Mouse (Mus musculus): Measurements from ENCODE around the gene Jarid2. TPM values are rescaled to one million over a fixed set of nuclear protein-coding genes. Genes with fewer than 3 reads are reported as not detected.

Jarid2 gene
- polyA plus RNA-seq, 1 experiment from 2014 or later = 8.0 TPM

- no peak overlapping the region for H3K4me2 ChIP-seq (replicated peaks; ENCODE audit: low read depth)
Observed at GRCm38 (mm10) chr13:44907702-44908101, 178.4 kb downstream of the Jarid2 start.

GRCm38 (mm10) chr13:44908790-44909189, 179.5 kb downstream of the Jarid2 start:
- no peak for ATAC-seq (ENCODE audit: low FRiP score, low TSS enrichment)
- Histone ChIP-seq H3K9me3 (ENCODE audit: control insufficient read depth, low read length) (no peaks in the 10 kb centered on the region), H3K27ac (replicated peaks) (no peak overlapping the region), H3K9ac (ENCODE audit: low read length) (no peak overlapping the region), H3K27me3 (ENCODE audit: control insufficient read depth, insufficient read depth, low read length) (no peaks in the 10 kb centered on the region), H3K36me3 (ENCODE audit: control insufficient read depth, insufficient read depth, low read length) (peaks cover 9% of the 10 kb centered on the region; the same call in 1 of the 2 replicates), H3K4me3 (ENCODE audit: low read depth, low read length) (no peak overlapping the region), H3K4me1 (replicated peaks; ENCODE audit: control insufficient read depth, insufficient read depth) (no peaks in the 10 kb centered on the region; the same call in 1 of the 2 replicates), H3K4me2 (replicated peaks; ENCODE audit: low read depth) (no peak overlapping the region)
- DNase-seq (ENCODE audit: low spot score) = no peak
- WGBS = 38% methylated on average over 1 of the region's 1 CpGs
- TF ChIP-seq EP300 (optimal IDR thresholded peaks at IDR 0.05) (no peak), CTCF (IDR thresholded peaks at IDR 0.05; ENCODE audit: low read depth) (no peak)

More at GRCm38 (mm10) chr13:44907702-44908101, 178.4 kb downstream of the Jarid2 start:
- H3K27ac ChIP-seq (replicated peaks) = no peak overlapping the region
- H3K4me1 ChIP-seq (replicated peaks; ENCODE audit: control insufficient read depth, insufficient read depth) = no peaks in the 10 kb centered on the region; the same call in 1 of the 2 replicates
- H3K27me3 ChIP-seq (ENCODE audit: control insufficient read depth, insufficient read depth, low read length) = no peaks in the 10 kb centered on the region
- peaks cover 5% of the 10 kb centered on the region; the same call in 1 of the 2 replicates for H3K36me3 ChIP-seq (ENCODE audit: control insufficient read depth, insufficient read depth, low read length)
- TF ChIP-seq EP300 (optimal IDR thresholded peaks at IDR 0.05) (no peak), CTCF (IDR thresholded peaks at IDR 0.05; ENCODE audit: low read depth) (0 out of 2 replicates have a peak, but pooled peaks have one; percentile 4)
- peak; percentile 88 for ATAC-seq (ENCODE audit: low FRiP score, low TSS enrichment)
- no peak overlapping the region for H3K9ac ChIP-seq (ENCODE audit: low read length)
- peak; percentile 70 for DNase-seq (ENCODE audit: low spot score)
- no peak overlapping the region for H3K4me3 ChIP-seq (ENCODE audit: low read depth, low read length)
- H3K9me3 ChIP-seq (ENCODE audit: control insufficient read depth, low read length) = no peaks in the 10 kb centered on the region
- 31% methylated on average over 6 of the region's 6 CpGs for WGBS

- Histone ChIP-seq H3K27ac (replicated peaks) (no peak overlapping the region), H3K4me3 (ENCODE audit: low read depth, low read length) (no peak overlapping the region), H3K4me2 (replicated peaks; ENCODE audit: low read depth) (no peak overlapping the region), H3K9ac (ENCODE audit: low read length) (no peak overlapping the region), H3K9me3 (ENCODE audit: control insufficient read depth, low read length) (no peaks in the 10 kb centered on the region), H3K27me3 (ENCODE audit: control insufficient read depth, insufficient read depth, low read length) (no peaks in the 10 kb centered on the region), H3K4me1 (replicated peaks; ENCODE audit: control insufficient read depth, insufficient read depth) (no peaks in the 10 kb centered on the region), H3K36me3 (ENCODE audit: control insufficient read depth, insufficient read depth, low read length) (peaks cover 17% of the 10 kb centered on the region)
- TF ChIP-seq CTCF (IDR thresholded peaks at IDR 0.05; ENCODE audit: low read depth) = no peak
- TF ChIP-seq EP300 (optimal IDR thresholded peaks at IDR 0.05) = no peak
- DNase-seq (ENCODE audit: low spot score) = no peak
- ATAC-seq (ENCODE audit: low FRiP score, low TSS enrichment) = no peak
- WGBS = 60% methylated on average over 2 of the region's 2 CpGs
Observed at GRCm38 (mm10) chr13:44912851-44913250, 183.6 kb downstream of the Jarid2 start.

GRCm38 (mm10) chr13:44913560-44913959, 184.3 kb downstream of the Jarid2 start:
- Histone ChIP-seq H3K4me3 (ENCODE audit: low read depth, low read length) (no peak overlapping the region), H3K4me1 (replicated peaks; ENCODE audit: control insufficient read depth, insufficient read depth) (no peaks in the 10 kb centered on the region), H3K4me2 (replicated peaks; ENCODE audit: low read depth) (no peak overlapping the region), H3K9me3 (ENCODE audit: control insufficient read depth, low read length) (no peaks in the 10 kb centered on the region), H3K27me3 (ENCODE audit: control insufficient read depth, insufficient read depth, low read length) (no peaks in the 10 kb centered on the region), H3K36me3 (ENCODE audit: control insufficient read depth, insufficient read depth, low read length) (peaks cover 17% of the 10 kb centered on the region), H3K27ac (replicated peaks) (no peak overlapping the region), H3K9ac (ENCODE audit: low read length) (no peak overlapping the region)
- 56% methylated on average over 7 of the region's 7 CpGs for WGBS
- no peak for DNase-seq (ENCODE audit: low spot score)
- peak; percentile 65 for TF ChIP-seq CTCF (IDR thresholded peaks at IDR 0.05; ENCODE audit: low read depth)
- TF ChIP-seq EP300 (optimal IDR thresholded peaks at IDR 0.05) = no peak
- ATAC-seq (ENCODE audit: low FRiP score, low TSS enrichment) = no peak

- H3K4me1 ChIP-seq (replicated peaks; ENCODE audit: control insufficient read depth, insufficient read depth) = no peaks in the 10 kb centered on the region
- no peaks in the 10 kb centered on the region for H3K27me3 ChIP-seq (ENCODE audit: control insufficient read depth, insufficient read depth, low read length)
- H3K9me3 ChIP-seq (ENCODE audit: control insufficient read depth, low read length) = no peaks in the 10 kb centered on the region
- no peak overlapping the region for H3K4me2 ChIP-seq (replicated peaks; ENCODE audit: low read depth)
- H3K9ac ChIP-seq (ENCODE audit: low read length) = no peak overlapping the region
- TF ChIP-seq CTCF (IDR thresholded peaks at IDR 0.05; ENCODE audit: low read depth) = no peak
- TF ChIP-seq EP300 (optimal IDR thresholded peaks at IDR 0.05) = no peak
- H3K36me3 ChIP-seq (ENCODE audit: control insufficient read depth, insufficient read depth, low read length) = peaks cover 21% of the 10 kb centered on the region
- H3K27ac ChIP-seq (replicated peaks) = no peak overlapping the region
- WGBS = 76% methylated on average over 5 of the region's 5 CpGs
- DNase-seq (ENCODE audit: low spot score) (no peak), ATAC-seq (ENCODE audit: low FRiP score, low TSS enrichment) (no peak)
- no peak overlapping the region for H3K4me3 ChIP-seq (ENCODE audit: low read depth, low read length)
Observed at GRCm38 (mm10) chr13:44915382-44915781, 186.1 kb downstream of the Jarid2 start.

GRCm38 (mm10) chr13:44915945-44916344, 186.7 kb downstream of the Jarid2 start:
- WGBS = 65% methylated on average over 4 of the region's 4 CpGs
- H3K4me2 ChIP-seq (replicated peaks; ENCODE audit: low read depth) = no peak overlapping the region
- ATAC-seq (ENCODE audit: low FRiP score, low TSS enrichment) (no peak), DNase-seq (ENCODE audit: low spot score) (peak; percentile 36)
- TF ChIP-seq EP300 (optimal IDR thresholded peaks at IDR 0.05) (no peak), CTCF (IDR thresholded peaks at IDR 0.05; ENCODE audit: low read depth) (peak; percentile 54)
- no peaks in the 10 kb centered on the region for H3K27me3 ChIP-seq (ENCODE audit: control insufficient read depth, insufficient read depth, low read length)
- H3K9me3 ChIP-seq (ENCODE audit: control insufficient read depth, low read length) = no peaks in the 10 kb centered on the region
- no peak overlapping the region for H3K4me3 ChIP-seq (ENCODE audit: low read depth, low read length)
- no peak overlapping the region for H3K27ac ChIP-seq (replicated peaks)
- H3K9ac ChIP-seq (ENCODE audit: low read length) = no peak overlapping the region
- no peaks in the 10 kb centered on the region for H3K4me1 ChIP-seq (replicated peaks; ENCODE audit: control insufficient read depth, insufficient read depth)
- H3K36me3 ChIP-seq (ENCODE audit: control insufficient read depth, insufficient read depth, low read length) = peaks cover 21% of the 10 kb centered on the region

All from stomach, postnatal 0 days (tissue).